Mouse (Mus musculus): ENCODE results near the gene Mei1.
A peak's percentile ranks its signal among the peaks of the same experiment; 100 is the strongest.

GRCm38 (mm10) chr15:82138565-82138964 lies 68.8 kb downstream of the Mei1 start:
- TF ChIP-seq CTCF (IDR thresholded peaks at IDR 0.05; ENCODE audit: borderline replicate concordance, extremely low read depth, insufficient read depth, insufficient read length), result peak; percentile 80
- no peak for TF ChIP-seq POLR2A (IDR thresholded peaks at IDR 0.05; ENCODE audit: borderline replicate concordance, extremely low read depth, insufficient read depth, insufficient read length, poor library complexity, severe bottlenecking)
